Mouse (Mus musculus): Measurements from ENCODE around the gene Igtp.
A peak's percentile ranks its signal among the peaks of the same experiment; 100 is the strongest.
"Not testable (repeated sequence)": the region's sequence is repeated elsewhere in the genome, so short reads cannot be mapped to it uniquely, and the experiment has no call there.

Gene Igtp

DNA sequence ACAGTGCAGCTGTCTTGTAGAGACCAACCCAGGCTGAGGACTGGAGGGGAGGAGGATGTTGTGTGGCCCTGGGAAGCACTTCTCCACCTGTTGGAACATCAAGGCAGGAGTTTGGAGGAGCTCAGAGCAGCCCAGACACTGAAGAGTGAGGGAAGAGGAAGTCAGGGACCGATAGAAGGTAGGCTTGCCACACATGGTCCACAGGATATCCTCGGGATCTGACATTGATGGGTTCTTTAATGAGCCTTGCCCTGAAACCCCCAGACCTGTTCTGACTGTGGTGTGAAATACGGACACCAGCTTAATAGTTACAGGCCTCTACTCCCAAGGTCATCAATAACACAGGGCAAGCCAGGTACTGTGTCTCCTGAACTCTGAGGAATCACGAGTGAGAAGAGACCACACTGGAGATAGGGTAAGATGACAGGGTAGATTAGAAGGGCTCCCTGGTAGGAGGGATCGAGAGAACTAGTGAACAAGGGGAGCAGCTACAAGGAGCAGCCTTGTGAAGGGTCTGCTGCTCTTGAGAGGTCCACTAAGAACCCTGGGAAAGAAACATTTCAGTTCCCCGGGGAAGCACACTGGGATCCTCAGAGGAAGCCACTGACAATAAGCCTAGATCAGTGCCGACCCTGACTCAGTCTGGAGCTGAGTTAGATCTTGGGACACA, 14.5 kb downstream of the Igtp start:
- no peak for DNase-seq (ENCODE audit: low read depth)

DNA sequence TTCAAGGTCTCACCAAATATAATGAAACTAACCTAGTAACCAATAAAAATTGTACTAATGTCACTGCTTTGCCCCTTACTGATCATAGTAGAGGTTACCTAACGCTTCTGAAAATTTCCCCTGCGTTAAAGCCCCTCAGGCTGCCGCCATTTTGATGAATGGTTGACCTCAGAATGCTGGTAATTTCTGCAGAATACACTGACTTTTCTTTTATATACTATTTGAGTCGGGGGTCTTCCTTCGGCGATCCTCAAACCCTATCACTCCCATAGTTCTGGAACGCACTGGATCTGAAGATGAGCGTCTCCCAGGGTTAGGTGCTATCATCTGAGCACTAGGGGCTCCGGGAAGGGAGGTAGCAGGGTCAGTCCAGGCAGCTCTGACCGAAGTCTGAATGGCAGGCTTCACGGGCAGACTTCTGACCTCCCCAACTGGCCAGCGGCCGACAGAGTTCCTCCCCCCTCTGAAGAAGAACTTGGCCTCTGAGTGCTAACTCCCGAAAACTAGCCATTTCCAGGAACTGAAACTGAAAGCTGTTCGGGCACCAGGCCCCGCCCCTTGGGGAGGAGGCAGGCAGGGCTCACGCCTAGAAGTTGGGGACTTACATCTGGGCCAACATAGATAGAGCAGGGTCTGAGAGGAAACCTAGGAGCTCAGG, 15.2 kb downstream of the Igtp start:
- DNase-seq (ENCODE audit: low read depth) = peak; percentile 53

DNA sequence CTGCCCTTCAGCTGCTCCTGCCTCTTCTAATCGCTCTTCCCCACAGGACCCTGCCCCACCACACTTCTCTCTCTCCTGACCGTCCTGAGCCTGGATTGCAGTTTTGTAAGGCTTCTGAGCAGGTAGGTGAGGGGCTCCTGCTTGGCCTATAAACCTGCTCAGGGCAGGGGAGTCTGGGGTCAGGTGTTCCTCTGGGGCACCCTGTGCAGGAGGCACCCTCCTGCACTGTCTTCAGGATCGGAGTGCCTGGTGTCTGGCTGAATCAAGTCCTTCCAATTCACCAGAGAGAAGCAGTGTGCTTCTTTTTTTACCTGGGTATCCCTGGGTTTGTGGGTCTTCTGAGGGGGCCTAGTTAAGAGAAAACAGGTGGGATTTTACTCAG, 15.7 kb downstream of the Igtp start:
- not testable (repeated sequence) for DNase-seq (ENCODE audit: low read depth)

DNA sequence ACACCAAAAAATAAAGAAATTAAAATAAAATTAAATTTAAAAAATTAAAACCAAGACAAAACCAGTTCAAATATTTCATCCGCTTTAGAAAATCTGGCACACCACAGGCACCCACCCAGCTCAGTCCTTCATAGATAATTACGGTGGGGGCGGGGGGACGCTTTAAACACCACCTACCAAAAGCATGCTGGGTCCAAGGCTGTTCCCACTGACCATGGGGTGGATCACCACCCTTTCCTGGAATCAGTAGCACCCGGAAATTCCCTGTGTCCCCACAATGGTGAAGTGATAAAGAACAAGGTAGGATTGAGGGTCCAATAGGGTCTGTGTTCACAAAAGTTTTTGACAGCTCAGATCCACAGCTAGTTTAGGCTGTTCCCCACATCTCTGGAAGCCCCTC, 16.5 kb downstream of the Igtp start:
- no peak for DNase-seq (ENCODE audit: low read depth)

DNA sequence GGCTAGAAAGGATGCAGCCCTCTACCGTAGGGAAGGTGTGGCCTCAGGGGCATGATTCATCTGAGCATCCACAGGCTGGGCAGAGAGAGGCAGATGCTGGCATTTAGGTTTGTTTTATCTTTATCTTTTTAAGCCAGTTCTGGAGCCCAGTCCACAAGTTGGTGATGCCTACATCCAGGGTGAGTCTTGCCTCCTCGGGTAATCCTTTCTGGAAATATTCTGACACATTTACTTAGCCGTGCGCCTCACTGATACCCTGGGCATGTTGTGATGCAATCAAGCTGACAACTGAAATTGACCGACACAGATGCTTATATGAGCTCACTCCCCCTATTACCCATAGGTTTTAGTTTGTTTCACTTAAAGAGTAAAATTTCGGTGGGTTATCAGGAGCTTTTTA, 17.5 kb downstream of the Igtp start:
- DNase-seq (ENCODE audit: low read depth) = no peak

DNA sequence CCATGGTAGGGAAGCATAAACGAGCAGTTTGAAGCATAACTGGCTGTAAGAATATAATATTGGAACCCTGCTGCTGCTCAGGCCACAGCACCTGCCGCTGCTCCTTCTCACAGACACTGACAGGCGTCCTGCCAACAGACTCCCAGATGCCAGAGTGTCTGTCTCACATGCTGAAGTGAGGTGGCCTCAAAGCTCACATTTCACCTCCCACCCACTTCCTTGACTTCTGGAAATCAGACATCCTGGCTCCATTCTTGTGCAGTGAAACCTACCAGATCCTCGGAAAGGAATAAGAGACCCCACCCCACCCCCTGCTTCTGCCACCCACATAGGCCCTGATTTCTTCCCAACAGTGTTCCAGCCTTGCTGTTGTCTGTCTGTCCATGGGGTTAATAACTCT, 24.4 kb downstream of the Igtp start:
- no peak for DNase-seq (ENCODE audit: low read depth)

DNA sequence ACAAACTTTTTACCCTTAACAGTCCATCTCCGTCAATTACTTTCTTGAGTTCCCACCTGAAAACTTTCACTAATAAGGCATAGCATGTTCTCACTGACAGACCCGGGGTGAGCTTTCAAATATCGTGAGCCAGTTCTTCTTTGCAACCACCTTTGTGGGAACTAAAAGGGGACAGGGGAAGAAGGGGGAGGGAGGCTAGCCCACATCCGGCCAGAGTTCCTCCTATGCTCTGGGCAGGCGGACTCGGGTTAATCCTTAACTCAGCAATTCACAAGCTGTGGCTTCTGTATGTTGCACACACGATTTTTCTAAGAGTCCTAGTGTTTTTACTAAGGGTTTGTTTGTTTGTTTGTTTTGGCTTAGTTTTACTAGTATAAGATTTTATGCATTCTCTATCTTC, 25.0 kb downstream of the Igtp start:
- no peak for DNase-seq (ENCODE audit: low read depth)

DNA sequence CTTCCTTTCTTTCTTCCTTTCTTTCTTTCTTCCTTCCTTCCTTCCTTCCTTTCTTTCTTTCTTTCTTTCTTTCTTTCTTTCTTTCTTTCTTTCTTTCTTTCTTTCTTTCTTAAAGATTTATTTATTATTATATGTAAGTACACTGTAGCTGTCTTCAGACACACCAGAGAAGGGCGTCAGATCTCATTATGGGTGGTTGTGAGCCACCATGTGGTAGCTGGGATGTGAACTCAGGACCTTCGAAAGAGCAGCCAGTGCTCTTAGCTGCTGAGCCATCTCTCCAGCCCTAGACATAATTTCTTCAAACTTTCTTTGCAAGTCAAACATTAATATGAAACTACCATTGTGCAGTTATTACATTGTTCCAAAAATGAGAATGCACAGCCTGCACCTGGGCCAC, 25.5 kb downstream of the Igtp start:
- DNase-seq (ENCODE audit: low read depth) = not testable (repeated sequence)

DNA sequence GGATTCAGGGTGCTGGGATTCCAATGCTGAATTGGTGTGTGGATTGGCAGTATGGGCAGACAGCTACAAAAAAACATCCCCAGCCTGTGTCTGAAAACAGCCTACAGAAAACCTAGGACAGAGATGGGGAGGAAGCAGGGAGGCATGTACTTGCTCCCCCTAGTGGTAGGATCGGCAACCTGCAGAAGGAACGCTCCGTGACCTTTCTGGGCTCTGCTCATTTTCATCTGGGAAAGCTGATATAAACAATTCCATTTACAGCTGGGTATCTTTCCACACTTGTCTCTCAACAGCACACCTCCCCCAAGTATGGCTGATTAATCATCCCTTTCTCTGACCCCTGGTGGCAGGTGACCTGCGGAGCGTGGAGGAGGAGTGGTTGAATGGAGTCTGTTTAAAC, 26.3 kb downstream of the Igtp start:
- peak; percentile 48 for DNase-seq (ENCODE audit: low read depth)

DNA sequence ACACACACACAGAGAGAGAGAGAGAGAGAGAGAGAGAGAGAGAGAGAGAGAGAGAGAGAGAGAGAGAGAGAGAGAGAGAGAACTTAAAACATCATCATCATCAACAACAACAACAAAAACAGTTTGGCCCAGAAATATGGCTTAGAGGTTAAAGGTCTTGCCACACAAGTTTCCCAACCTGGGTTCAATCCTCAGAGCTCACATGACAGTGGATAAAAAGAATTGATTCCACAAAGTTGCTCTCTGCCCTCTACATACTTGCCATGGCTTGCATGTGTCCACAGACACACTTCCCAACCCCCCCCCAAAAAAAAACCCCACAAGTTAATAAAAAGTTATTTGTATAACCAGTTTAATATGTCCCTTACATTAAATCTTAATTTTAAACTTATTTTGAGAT, 27.1 kb downstream of the Igtp start:
- DNase-seq (ENCODE audit: low read depth) = no peak

DNA sequence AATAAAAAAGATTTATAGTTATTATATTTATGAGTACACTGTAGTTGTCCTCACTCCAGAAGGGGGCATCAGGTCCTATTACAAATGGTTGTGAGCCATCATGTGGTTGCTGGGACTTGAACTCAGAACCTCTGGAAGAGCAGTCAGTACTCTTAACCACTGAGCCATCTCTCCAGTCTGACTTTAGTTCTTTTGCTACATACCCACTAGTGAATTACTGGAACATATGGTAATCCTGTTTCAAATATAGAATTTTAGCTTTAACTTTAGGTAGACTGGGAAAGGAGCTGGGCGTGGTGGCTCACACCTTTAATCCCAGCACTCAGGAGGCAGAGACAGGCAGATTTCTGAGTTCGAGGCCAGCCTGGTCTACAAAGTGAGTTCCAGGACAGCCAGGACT, 28.7 kb downstream of the Igtp start:
- not testable (repeated sequence) for DNase-seq (ENCODE audit: low read depth)

DNA sequence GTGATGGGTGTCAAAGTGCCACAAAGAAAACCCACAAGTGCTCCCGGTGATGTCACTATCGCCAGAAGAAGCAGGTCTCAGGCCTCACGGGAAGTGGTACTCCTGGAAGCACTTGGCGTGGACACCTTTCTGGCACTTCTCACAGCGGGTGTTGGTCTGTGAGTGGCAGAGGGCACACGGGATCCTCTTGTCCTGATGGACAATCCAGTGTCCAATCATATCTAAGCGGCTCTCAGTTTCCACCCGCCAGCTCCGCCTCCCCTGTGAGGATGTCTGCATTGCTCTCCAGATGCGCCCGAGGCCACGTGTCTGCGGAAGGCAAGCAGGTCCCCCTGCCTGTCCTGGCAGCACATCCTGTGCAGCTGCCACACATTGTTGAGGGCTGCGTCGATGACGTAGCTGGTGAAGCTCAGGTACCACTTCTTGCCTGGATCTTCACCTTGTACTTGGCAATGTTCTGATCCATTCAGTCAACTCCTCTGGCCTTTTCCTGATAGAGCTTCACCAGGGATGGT, 31.1 kb downstream of the Igtp start:
- DNase-seq (ENCODE audit: low read depth) = no peak

DNA sequence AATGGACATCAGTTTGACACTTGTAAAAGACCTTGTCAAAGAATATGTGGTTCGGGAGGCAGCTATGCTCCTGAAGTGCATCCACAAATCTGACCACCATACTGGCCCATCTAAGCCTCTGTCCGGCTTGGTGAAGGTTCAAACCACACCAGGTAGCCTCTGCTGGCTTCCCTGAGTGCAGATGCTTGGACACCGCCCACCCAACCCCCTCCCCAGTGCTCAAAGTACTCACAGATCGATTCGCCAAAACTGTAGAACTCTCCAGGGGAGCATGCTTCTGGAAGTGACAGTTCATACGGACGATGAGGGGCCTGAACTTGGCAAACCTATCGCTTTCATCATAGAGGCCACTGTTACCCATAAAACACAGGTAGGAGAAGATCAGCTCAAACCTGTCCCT, 31.8 kb downstream of the Igtp start:
- no peak for DNase-seq (ENCODE audit: low read depth)

DNA sequence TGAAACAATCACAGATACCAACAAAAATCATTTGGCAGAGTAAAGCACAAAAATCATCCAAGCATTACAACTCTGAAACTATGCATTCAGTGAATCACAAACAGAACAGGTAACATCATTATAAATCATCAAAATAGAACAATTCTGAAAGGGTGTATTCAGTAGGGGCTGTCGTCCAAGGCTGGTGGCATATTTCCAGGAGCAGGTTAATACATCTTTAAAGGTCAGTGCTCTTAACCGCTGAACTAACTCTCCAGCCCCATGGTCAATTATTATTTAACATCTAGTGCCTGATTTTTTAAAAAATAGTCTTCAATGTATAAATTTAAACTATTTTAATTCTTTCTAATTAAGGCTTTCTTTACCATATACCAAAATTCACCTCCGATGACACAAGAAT, 35.2 kb downstream of the Igtp start:
- not testable (repeated sequence) for DNase-seq (ENCODE audit: low read depth)

DNA sequence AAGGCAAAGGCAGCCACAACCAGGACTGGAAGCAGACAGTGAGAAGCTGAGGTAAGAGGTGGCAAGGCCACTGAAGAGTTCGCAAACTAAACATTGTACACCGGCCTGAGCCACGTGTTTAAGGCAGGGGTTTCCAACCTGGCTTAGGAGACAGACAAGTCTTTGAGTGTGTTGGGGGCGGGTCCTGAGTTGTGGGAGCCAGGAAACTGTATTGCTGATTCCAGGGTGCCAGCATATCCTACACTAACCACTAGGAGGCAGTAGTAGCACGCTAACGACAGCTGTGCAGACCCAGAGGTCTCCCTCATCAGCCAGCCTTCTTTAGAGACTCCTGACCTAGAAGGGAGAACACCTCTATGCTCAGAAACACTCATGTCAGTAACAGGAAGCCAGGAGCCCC, 35.8 kb downstream of the Igtp start:
- no peak for DNase-seq (ENCODE audit: low read depth)

DNA sequence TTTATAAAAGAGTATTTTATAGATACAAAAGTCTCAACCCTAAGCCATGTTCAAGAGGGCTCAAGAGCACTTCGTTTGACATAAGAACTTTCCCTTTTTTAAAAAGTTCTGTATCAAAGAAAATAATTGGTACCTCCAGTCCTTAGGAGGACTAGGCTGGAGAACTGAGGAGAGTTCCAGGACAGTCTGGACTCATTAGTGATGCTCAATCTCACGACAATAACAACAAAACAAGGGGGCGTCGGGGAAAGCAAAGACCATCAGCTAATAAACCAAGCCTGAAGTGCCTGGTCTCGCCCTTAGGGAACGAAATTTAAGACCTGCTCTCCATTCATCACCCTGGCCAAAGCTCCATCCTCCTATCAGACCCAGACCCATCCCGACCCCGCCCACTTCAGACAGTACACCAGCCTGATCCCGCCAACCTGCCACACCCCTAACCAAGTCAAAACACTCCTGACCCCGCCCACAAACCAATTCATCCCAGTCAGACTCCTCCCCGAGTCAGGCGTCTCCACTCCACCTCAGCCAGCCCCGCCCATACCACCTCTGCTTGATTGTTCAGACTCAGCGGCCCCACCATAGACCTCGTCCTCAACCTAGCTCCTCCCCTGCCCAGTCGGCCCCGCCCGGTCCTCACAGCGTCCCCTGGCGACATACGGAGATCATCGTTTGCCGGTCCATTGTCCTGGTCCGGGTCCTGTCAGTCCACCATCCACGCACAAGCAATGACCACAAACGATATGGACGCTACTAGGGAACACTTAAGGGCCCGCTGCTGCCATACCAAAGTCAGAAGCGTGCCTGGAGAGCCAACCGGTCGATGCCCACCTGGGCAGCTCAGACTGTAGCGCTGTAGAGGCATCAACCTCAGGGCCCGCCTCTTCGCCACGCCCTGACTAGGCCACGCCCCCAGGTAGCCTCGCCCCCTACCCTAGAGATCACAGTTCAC, 39.8 kb downstream of the Igtp start:
- DNase-seq (ENCODE audit: low read depth) = no peak

DNA sequence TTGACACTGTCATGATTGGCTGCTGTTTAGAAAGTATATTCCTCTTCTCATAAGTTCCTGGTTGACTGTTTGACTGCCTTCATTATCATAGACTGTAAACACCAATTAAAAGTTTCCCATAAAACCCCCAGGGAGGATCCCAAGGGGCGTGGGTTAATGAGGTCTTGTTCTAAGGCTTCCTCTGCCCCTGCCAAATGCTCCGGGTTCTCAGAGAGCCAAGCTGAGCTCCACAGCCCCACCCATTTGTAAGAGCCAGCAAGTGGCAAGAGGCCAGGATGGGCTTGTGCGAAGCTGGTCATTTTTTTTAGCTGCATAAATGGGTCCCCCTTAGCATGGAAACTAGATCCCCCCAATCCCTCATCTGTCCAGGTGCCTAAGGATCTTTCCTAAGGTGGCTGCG, 47.9 kb downstream of the Igtp start:
- no peak for DNase-seq (ENCODE audit: low read depth)

DNA sequence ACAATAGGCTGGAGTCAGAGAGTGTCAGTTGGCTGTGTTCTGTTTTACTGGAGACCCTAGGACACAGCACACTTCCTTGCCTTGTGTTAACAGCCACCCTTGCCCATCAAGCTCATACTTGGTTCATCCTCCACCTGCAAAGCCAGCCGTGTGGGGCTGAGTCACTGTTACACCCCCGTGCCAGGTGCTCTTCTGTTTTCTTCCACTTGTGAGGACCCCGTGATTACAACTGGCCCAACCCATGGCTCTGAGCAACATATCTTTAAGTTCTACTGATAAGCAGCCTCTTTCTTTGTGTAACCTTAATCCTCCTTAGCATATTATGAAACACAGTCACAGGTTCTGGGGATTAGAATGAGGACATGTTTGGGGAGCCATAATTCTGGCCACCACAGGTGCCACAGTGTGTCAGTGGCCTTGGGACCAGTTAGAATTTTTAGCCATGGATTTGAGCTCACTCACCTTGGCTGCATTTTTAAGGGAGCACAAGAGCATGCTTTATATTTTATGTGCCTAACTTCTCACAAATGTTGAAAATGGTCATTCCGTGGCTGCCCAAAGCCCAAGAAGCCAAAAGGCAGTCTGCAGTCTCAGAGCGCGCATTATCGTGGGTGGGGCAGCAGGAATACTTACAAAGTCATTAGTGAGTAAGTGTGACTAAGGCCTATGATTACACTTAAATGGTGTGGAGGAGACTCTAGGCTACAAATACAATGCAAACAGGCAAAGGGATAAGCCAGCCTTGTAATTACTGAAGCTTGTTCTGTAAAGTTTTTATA, 50.0 kb downstream of the Igtp start:
- DNase-seq (ENCODE audit: low read depth) = no peak

DNA sequence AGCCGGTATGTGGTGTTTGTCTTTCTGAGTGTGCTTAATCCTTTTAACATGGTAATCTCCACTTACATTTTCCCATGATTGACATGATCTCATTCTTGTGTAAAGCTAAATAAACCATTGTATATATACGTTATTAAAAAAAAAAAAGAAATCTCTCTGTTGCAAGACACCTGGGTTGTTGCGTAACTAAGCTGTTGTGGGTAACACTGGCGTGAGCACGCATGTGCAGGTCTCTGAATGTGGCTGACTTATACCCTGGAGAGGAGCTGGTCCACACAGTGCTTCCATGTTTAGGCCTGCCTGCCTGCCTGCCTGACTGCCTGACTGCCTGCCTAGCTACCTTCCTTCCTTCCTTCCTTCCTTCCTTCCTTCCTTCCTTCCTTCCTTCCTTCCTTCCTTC, 51.2 kb downstream of the Igtp start:
- no peak for DNase-seq (ENCODE audit: low read depth)

DNA sequence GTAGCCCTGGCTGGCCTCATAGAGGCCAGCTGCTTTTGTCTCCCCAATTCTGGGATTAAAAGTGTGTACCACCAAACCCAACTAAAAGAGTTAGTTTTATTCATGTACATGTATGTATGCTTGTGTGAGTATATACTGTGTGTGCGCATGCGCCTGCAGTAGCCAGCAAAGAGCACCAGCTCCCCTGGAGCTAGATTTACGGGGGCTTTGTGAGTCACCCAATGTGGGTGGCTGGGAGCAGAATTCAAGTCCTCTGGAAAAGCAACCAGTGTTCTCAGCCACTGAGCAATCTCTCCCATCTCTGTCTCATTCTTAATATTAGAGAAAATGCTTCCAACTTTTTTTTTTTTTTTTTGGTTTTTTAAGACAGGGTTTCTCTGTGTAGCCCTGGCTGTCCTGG, 55.1 kb downstream of the Igtp start:
- DNase-seq (ENCODE audit: low read depth) = no peak
